Mouse (Mus musculus) testis, adult 2 months (tissue): ENCODE data around the gene Slc35b4. TPM values are rescaled to one million over a fixed set of nuclear protein-coding genes. Genes with fewer than 3 reads are reported as not detected.

Experiments
- H3K27ac ChIP-seq: fragments of 200-500 bp; 2 replicates; pipeline ENCODE4 v1.5.1; 2012; ENCODE audit warnings: low read depth, low read length; ENCODE audit not compliant: control insufficient read depth, insufficient read depth
- H3K27me3 ChIP-seq: fragments of 200-500 bp; 2 replicates; pipeline ENCODE4 v1.6.1; 2012; ENCODE audit warnings: mild to moderate bottlenecking, low read length, moderate library complexity; ENCODE audit not compliant: control insufficient read depth, insufficient read depth
- H3K36me3 ChIP-seq: fragments of 200-500 bp; 2 replicates; pipeline ENCODE4 v1.6.1; 2012; ENCODE audit warnings: mild to moderate bottlenecking, low read length; ENCODE audit not compliant: control insufficient read depth, insufficient read depth
- H3K4me1 ChIP-seq: fragments of 200-500 bp; 2 replicates; pipeline ENCODE4 v1.6.1; 2012; ENCODE audit warnings: low read length; ENCODE audit not compliant: control insufficient read depth, insufficient read depth
- H3K4me3 ChIP-seq: fragments of 200-500 bp; 2 replicates; pipeline ENCODE4 v1.5.1; 2012; ENCODE audit warnings: low read depth, mild to moderate bottlenecking, low read length, moderate library complexity, mixed read lengths; ENCODE audit not compliant: control insufficient read depth
- CTCF ChIP-seq: fragments of 200-500 bp; IDR thresholded peaks from 2 replicates; pipeline ENCODE4 v1.5.1; 2012; ENCODE audit warnings: low read depth, mild to moderate bottlenecking, inconsistent platforms, low read length, moderate library complexity; ENCODE audit not compliant: control insufficient read depth, insufficient read depth, insufficient replicate concordance
- POLR2A ChIP-seq: fragments of 200-500 bp; IDR thresholded peaks from 2 replicates; pipeline ENCODE4 v1.6.1; 2012; ENCODE audit warnings: low read depth, mild to moderate bottlenecking, inconsistent platforms, low read length, moderate library complexity; ENCODE audit not compliant: control insufficient read depth
- polyA plus RNA-seq: library from polyadenylated mRNA; depleted of rRNA; stranded (reverse); fragments of >200 nt; gene quantifications from 2 replicates; pipeline ENCODE4 v1.2.3, GENCODE M21; 2012

Slc35b4 gene
- polyA plus RNA-seq, 1 experiment = 24.5 TPM

GRCm38 (mm10) chr6:34168834-34169233, 8.1 kb downstream of the Slc35b4 start:
- Histone ChIP-seq H3K27me3 (no peaks in the 10 kb centered on the region), H3K4me1 (no peaks in the 10 kb centered on the region), H3K4me3 (no peak overlapping the region), H3K36me3 (peaks cover 1% of the 10 kb centered on the region; the same call in 1 of the 2 replicates), H3K27ac (no peak overlapping the region)
- TF ChIP-seq POLR2A (no peak), CTCF (no peak)

- H3K36me3 ChIP-seq = peaks cover 2% of the 10 kb centered on the region; the same call in 1 of the 2 replicates
Observed at GRCm38 (mm10) chr6:34163014-34163413, 13.9 kb downstream of the Slc35b4 start.

DNA sequence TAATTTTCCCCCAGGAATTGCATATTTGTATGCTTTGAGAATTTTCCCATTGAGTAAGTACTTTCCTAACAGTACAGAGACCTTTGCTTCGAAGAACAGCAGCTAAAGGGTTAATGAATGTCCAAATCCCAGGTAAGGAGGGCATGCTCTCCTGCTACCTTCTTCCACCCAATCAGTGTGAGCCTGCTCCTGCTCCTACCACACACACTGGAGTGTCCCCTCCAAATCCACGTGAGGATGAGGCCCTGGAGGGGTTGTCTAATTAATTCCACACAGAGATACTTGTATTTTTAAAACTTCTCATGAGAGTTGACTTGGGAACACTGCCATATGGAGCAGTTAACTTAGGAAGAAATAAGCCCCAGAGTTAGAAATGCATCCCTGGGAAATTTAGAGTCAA, 14.3 kb downstream of the Slc35b4 start:
- Histone ChIP-seq H3K36me3 (peaks cover 2% of the 10 kb centered on the region; the same call in 1 of the 2 replicates), H3K27ac (no peak overlapping the region), H3K4me1 (no peaks in the 10 kb centered on the region), H3K27me3 (no peaks in the 10 kb centered on the region), H3K4me3 (no peak overlapping the region)
- no peak for TF ChIP-seq CTCF
- TF ChIP-seq POLR2A = no peak

More at GRCm38 (mm10) chr6:34163014-34163413, 13.9 kb downstream of the Slc35b4 start:
- H3K27me3 ChIP-seq = no peaks in the 10 kb centered on the region
- no peak overlapping the region for H3K4me3 ChIP-seq
- TF ChIP-seq POLR2A (no peak), CTCF (no peak)
- H3K27ac ChIP-seq = no peak overlapping the region
- no peaks in the 10 kb centered on the region for H3K4me1 ChIP-seq

GRCm38 (mm10) chr6:34161511-34161910, 15.4 kb downstream of the Slc35b4 start:
- no peak overlapping the region for H3K4me3 ChIP-seq
- TF ChIP-seq CTCF (no peak), POLR2A (no peak)
- H3K27me3 ChIP-seq = no peaks in the 10 kb centered on the region
- H3K27ac ChIP-seq = no peak overlapping the region
- no peaks in the 10 kb centered on the region for H3K4me1 ChIP-seq
- H3K36me3 ChIP-seq = peaks cover 2% of the 10 kb centered on the region; the same call in 1 of the 2 replicates

GRCm38 (mm10) chr6:34160816-34161310, 16.0 kb downstream of the Slc35b4 start:
- Histone ChIP-seq H3K36me3 (peaks cover 2% of the 10 kb centered on the region; the same call in 1 of the 2 replicates), H3K4me1 (no peaks in the 10 kb centered on the region), H3K27me3 (no peaks in the 10 kb centered on the region), H3K4me3 (no peak overlapping the region), H3K27ac (no peak overlapping the region)
- TF ChIP-seq POLR2A (no peak), CTCF (no peak)

DNA sequence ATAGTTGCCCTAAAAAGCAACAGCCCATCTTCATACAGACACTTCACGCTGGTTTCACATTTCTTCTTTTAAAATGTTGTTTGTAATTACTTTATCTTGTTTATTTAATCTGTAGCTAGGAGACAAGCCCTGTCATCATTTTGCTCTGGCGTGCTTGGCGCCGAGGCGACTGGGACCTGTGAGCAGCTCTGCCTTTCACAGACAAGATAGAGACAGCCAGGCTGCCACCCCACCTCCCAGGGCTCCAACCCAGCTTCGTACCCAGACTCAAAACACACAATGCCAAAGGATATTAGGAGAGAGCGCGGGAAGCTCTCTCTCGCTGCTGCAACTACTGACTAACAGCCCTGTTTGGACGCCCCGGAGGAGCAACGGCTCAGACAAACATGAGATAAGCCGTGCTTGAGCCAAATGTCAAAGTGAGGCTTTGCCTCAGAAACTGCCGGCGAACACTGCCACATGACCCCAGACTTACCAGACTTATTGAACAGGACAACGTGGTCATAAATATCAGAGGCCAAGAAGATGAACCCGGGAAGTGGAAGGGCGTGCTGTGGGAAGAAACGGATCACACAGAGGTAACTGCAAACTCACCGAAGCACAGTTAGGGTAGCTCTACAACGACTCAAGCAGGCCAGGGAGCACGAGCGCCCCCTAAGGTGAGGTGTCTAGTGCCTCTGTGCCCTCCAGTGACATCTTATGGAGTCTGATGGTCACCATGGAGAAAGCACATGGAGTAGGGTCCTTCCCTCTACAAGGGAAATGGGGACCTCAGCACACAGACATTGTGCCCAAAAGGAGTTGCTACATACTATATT, 16.7 kb downstream of the Slc35b4 start:
- no peak for TF ChIP-seq CTCF
- no peak for TF ChIP-seq POLR2A
- peaks cover 2% of the 10 kb centered on the region; the same call in 1 of the 2 replicates for H3K36me3 ChIP-seq

More for the DNA sequence above, 16.7 kb downstream of the Slc35b4 start:
- Histone ChIP-seq H3K27ac (no peak overlapping the region), H3K4me3 (no peak overlapping the region), H3K27me3 (no peaks in the 10 kb centered on the region), H3K4me1 (no peaks in the 10 kb centered on the region)
